Mouse (Mus musculus): ENCODE measurements at regions not wholly inside any gene's neighbourhood (a gene's known extent, or its start where the extent isn't known, plus 50 kb on each side); places are given as distances from the start of the nearest gene placed in this dataset.

DNA sequence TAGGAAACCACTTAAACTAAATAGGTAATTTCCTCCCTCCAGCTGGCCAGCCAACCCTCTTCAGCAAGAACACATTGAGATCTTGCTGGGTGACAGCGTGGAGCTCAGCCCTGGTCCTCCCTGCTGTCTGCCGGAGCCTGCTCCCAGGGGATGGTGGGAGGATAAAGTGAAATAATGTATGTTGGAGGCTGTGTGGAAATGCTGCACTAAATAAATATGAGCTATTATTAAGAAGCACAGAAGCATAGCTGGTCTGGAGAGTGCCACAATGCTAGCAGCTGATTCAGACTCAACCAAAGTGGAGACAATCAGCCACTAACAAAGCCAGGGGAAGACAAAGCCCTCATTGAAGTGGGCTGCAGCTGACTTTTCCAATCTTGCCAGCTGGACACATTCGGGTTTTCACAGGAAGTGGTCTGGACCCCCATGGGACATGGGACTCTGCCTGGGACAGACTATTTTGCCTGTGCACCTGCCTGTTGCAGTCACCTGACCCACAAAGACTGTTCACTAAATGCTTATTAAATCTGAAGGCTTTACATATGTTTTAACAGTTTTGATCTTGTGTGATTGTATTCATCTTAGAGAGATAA is 248.3 kb downstream of the Emp1 start:
- DNase-seq (ENCODE audit: low read depth): no peak

- DNase-seq (ENCODE audit: low read depth): no peak
Observed at GRCm38 (mm10) chr6:135627928-135628327, 265.6 kb downstream of the Emp1 start.

DNA sequence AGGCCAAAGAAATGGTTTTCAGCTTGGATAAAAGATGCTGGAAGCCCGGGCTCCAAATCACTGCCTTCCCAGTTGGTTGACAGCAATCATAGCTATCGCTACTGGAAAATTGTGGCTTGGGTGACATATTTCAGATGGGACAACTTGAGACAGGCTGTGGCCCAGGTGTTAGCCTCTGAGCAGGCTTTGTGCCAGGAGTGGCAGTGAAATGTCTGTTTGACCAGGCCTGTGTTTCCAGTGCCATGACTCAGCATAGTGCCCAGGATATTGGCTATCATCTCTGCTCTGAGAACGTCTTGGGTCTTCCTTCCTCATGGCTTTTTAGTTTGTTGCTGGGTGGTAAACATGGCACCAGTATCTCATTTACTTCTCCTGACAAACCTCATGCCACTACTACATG is 266.9 kb downstream of the Emp1 start:
- no peak for DNase-seq (ENCODE audit: low read depth)

GRCm38 (mm10) chr6:135632671-135633070 is 270.3 kb downstream of the Emp1 start:
- no peak for DNase-seq (ENCODE audit: low read depth)

DNA sequence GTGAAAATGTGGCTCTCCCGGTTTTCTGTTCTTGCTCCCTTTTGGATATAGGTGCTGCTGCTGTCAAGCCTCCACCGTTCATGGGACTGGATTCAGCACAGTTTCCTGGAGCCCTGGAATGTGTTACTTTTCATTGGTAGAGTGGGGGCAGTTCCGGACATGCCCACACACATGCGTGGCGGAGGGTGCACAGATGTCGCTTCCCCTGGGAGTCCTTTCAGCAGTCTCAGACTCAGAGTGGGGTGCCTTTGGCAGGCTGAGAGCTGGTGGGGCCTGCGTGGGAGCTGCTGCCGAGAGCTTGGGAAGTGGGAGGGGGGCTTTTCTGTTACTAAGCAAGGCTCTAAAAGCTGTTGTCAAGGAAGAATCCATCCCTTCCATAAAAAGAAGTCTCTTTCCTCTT is 274.3 kb downstream of the Emp1 start:
- DNase-seq (ENCODE audit: low read depth): no peak

GRCm38 (mm10) chr6:135642711-135643110 is 280.4 kb downstream of the Emp1 start:
- no peak for DNase-seq (ENCODE audit: low read depth)

DNA sequence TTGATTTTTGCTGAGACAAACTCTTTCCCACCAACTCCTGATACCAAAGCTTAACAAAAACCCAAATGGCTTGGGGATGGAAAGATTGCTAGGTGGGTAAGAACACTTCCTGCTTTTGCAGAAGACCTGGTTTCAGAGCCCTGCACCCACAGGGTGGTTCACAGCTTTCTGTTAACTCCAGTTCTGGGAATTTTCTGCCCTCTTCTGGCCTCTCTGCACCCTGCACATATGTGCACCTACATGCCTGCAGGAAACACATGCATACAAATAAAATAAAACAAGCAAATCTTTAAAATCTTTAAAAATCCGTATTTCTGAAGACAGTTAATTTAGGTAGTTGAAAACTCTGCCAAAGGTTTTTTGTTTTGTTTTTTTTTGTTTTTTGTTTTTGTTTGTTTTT is 283.8 kb downstream of the Emp1 start:
- no peak for DNase-seq (ENCODE audit: low read depth)

DNA sequence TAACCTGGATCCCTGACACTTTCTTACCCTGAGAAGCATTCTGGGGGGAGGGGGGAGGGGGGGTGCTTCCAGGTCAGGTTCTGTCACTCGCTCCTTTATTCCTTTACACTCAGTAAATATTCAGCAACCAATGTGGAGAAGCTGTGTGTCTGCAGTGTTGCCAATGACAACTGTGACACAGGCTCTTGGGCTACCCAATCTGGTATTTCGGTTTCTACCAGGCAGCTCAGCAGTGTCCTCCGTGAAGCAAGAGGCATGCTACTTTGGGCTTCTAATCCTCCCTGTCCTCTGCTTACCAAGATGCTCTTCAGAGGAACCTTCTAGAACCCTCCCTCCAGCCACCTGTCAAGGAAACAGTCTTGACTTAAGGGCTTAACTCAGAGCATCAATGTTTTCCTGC is 290.7 kb downstream of the Emp1 start:
- no peak for DNase-seq (ENCODE audit: low read depth)

DNA sequence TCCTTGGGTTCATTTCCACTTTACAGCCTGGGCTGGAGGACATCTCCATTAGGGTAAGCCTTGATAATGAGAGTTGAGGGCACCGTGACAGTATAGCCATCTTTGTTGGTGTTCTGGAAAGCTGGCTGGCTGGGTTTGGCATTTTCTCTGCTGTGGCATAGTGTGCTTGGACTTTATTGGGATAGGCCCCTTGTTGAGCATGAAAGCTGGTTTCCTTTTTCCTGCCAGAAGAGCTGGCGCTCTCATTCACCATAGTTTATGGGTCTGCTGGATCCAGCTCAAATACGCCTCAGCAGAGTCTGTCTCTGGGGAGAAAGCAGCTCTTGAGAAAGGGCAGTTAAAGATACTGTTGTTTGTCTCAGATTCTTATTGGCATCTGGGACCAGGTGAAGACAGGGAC is 300.0 kb downstream of the Emp1 start:
- DNase-seq (ENCODE audit: low read depth): no peak

DNA sequence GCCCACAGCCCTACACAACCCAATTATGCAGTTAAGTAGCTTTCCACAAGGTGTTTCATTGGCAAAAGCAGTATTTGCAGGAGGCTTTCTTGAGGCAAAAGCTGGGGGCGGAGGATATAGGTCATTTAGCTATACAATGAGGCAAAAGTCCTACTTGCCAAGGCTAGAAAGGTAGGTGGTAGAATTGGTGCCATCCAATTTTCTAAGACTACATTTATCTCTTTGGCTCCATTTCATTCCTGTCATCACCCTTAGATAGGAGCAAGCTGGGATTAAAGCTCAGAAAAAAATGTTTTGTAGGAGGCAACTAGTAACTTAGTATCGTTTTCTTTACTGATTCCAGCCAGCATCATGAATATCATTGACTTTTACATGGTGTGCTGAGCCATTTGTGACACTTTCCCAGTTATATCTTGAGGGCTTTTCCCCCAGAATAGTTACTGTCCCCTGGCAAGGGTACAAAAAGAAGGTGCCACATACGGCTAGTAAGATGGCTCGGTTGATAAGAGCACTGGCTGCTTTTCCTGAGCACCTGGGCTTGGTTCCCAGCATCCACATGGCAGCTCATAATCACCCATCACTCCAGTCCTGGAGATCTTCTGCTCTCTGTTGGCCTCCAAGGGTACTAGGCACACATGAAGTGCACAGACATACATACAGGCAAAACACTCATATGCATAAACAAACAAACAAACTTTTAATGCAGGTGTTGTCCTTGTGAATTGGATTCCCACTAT is 300.6 kb downstream of the Emp1 start:
- no peak for DNase-seq (ENCODE audit: low read depth)
